Mouse (Mus musculus) forebrain, embryonic 10.5 days (tissue): ENCODE results near the gene Mob3c. TPM values are rescaled to one million over a fixed set of nuclear protein-coding genes. Genes with fewer than 3 reads are reported as not detected.

ENCODE experiments used
- DNase-seq: peaks from one replicate; pipeline ENCODE4 v3.0.0-alpha.2; 2017; ENCODE audit warnings: low spot score; ENCODE audit errors: extremely low spot score
- H3K27ac ChIP-seq: fragments of 300-500 bp; sonication (generic); 2 replicates; pipeline ENCODE4 v1.5.1; 2016; ENCODE audit warnings: mild to moderate bottlenecking
- H3K27me3 ChIP-seq: fragments of 300-500 bp; sonication (generic); 2 replicates; pipeline ENCODE4 v1.6.1; 2016; ENCODE audit warnings: mild to moderate bottlenecking; ENCODE audit not compliant: poor library complexity, severe bottlenecking
- H3K36me3 ChIP-seq: fragments of 300-500 bp; sonication (generic); replicated peaks from 2 replicates; pipeline ENCODE4 v1.6.1; 2016; ENCODE audit warnings: mild to moderate bottlenecking, moderate library complexity
- H3K4me1 ChIP-seq: fragments of 300-500 bp; sonication (generic); 2 replicates; pipeline ENCODE4 v1.6.1; 2016
- H3K4me3 ChIP-seq: fragments of 300-500 bp; sonication (generic); 2 replicates; pipeline ENCODE4 v1.5.1; 2016; ENCODE audit warnings: mild to moderate bottlenecking, moderate library complexity
- H3K9me3 ChIP-seq: fragments of 300-500 bp; sonication (generic); 2 replicates; pipeline ENCODE4 v1.6.1; 2016; ENCODE audit warnings: mild to moderate bottlenecking, moderate library complexity
- WGBS: fragments of 180-500 bp; shearing (Covaris S2); methylation state at CpG from one replicate; pipeline ENCODE4 v1.1.7; 2016; 5-methylcytosine and 5-hydroxymethylcytosine counted together
- polyA plus RNA-seq: library from polyadenylated mRNA; unstranded; fragments of >200 nt; fragmentation: Nextera tagmentation; extraction: Ambion mirVana; gene quantifications from 2 replicates; pipeline ENCODE4 v1.2.1, GENCODE M21; 2016

Gene Mob3c
- polyA plus RNA-seq, 1 experiment from 2014 or later: 3.9 TPM

GRCm38 (mm10) chr4:115838696-115839641 lies 11.1 kb downstream of the Mob3c start, which contains the start of gene Mknk1:
TSS of gene Mknk1 (plus strand) at chr4:115839198.
- Histone ChIP-seq H3K9me3 (no peaks in the 10 kb centered on the region), H3K27ac (peak within 1 kb of the TSS; percentile 88), H3K4me1 (peaks cover 27% of the 10 kb centered on the region), H3K4me3 (peak within 1 kb of the TSS; percentile 84), H3K27me3 (no peaks in the 10 kb centered on the region), H3K36me3 (0 out of 2 replicates have a peak, but pooled peaks cover 2% of the 10 kb centered on the region)
- WGBS: 3% methylated on average over 51 of the region's 51 CpGs
- DNase-seq: peak; percentile 93

- Histone ChIP-seq H3K36me3 (0 out of 2 replicates have a peak, but pooled peaks cover 2% of the 10 kb centered on the region), H3K27ac (no peak overlapping the region), H3K4me3 (peak overlapping the region; percentile 84), H3K27me3 (no peaks in the 10 kb centered on the region), H3K4me1 (peaks cover 27% of the 10 kb centered on the region), H3K9me3 (no peaks in the 10 kb centered on the region)
- 71% methylated on average over 4 of the region's 4 CpGs for WGBS
- no peak for DNase-seq
Measured at GRCm38 (mm10) chr4:115839956-115840355, 12.1 kb downstream of the Mob3c start.

GRCm38 (mm10) chr4:115840842-115841241 lies 12.9 kb downstream of the Mob3c start:
- 87% methylated on average over 4 of the region's 4 CpGs for WGBS
- no peak for DNase-seq
- Histone ChIP-seq H3K4me1 (peaks cover 27% of the 10 kb centered on the region), H3K27me3 (no peaks in the 10 kb centered on the region), H3K4me3 (no peak overlapping the region), H3K27ac (no peak overlapping the region), H3K9me3 (no peaks in the 10 kb centered on the region), H3K36me3 (0 out of 2 replicates have a peak, but pooled peaks cover 2% of the 10 kb centered on the region)

GRCm38 (mm10) chr4:115846656-115847055 lies 18.8 kb downstream of the Mob3c start:
- Histone ChIP-seq H3K4me3 (no peak overlapping the region), H3K36me3 (peaks cover 30% of the 10 kb centered on the region), H3K27me3 (no peaks in the 10 kb centered on the region), H3K4me1 (peaks cover 13% of the 10 kb centered on the region; the same call in 1 of the 2 replicates), H3K27ac (no peak overlapping the region), H3K9me3 (no peaks in the 10 kb centered on the region)
- WGBS: 60% methylated on average over 2 of the region's 2 CpGs
- DNase-seq: no peak

GRCm38 (mm10) chr4:115847377-115847776 lies 19.5 kb downstream of the Mob3c start:
- Histone ChIP-seq H3K4me3 (no peak overlapping the region), H3K4me1 (peaks cover 13% of the 10 kb centered on the region; the same call in 1 of the 2 replicates), H3K9me3 (no peaks in the 10 kb centered on the region), H3K27me3 (no peaks in the 10 kb centered on the region), H3K27ac (no peak overlapping the region), H3K36me3 (peaks cover 35% of the 10 kb centered on the region)
- DNase-seq: no peak
- 62% methylated on average over 5 of the region's 5 CpGs for WGBS

GRCm38 (mm10) chr4:115848083-115848482 lies 20.2 kb downstream of the Mob3c start:
- no peaks in the 10 kb centered on the region for H3K9me3 ChIP-seq
- 97% methylated on average over 1 of the region's 1 CpGs for WGBS
- H3K4me1 ChIP-seq: peaks cover 13% of the 10 kb centered on the region; the same call in 1 of the 2 replicates
- peaks cover 41% of the 10 kb centered on the region for H3K36me3 ChIP-seq
- H3K27me3 ChIP-seq: no peaks in the 10 kb centered on the region
- H3K27ac ChIP-seq: no peak overlapping the region
- no peak for DNase-seq
- no peak overlapping the region for H3K4me3 ChIP-seq

- H3K27ac ChIP-seq: peak overlapping the region; percentile 48; the same call in 1 of the 2 replicates
- H3K36me3 ChIP-seq: peaks cover 48% of the 10 kb centered on the region
Measured at GRCm38 (mm10) chr4:115848990-115849677, 21.2 kb downstream of the Mob3c start.

GRCm38 (mm10) chr4:115850111-115850510 lies 22.2 kb downstream of the Mob3c start:
- no peak for DNase-seq
- Histone ChIP-seq H3K27me3 (no peaks in the 10 kb centered on the region), H3K36me3 (peaks cover 49% of the 10 kb centered on the region), H3K4me1 (peaks cover 21% of the 10 kb centered on the region), H3K4me3 (no peak overlapping the region), H3K9me3 (no peaks in the 10 kb centered on the region), H3K27ac (0 out of 2 replicates have a peak overlapping the region, but pooled peaks have one; percentile 12)
- 87% methylated on average over 2 of the region's 2 CpGs for WGBS

More at GRCm38 (mm10) chr4:115848990-115849677, 21.2 kb downstream of the Mob3c start:
- peaks cover 13% of the 10 kb centered on the region; the same call in 1 of the 2 replicates for H3K4me1 ChIP-seq
- WGBS: 80% methylated on average over 8 of the region's 8 CpGs
- no peak overlapping the region for H3K4me3 ChIP-seq
- DNase-seq: no peak
- H3K9me3 ChIP-seq: no peaks in the 10 kb centered on the region
- H3K27me3 ChIP-seq: no peaks in the 10 kb centered on the region

- no peak for DNase-seq
- H3K4me3 ChIP-seq: no peak overlapping the region
- H3K9me3 ChIP-seq: no peaks in the 10 kb centered on the region
- WGBS: 81% methylated on average over 2 of the region's 2 CpGs
- H3K27ac ChIP-seq: no peak overlapping the region
- H3K4me1 ChIP-seq: peaks cover 26% of the 10 kb centered on the region
- no peaks in the 10 kb centered on the region for H3K27me3 ChIP-seq
- peaks cover 49% of the 10 kb centered on the region for H3K36me3 ChIP-seq
Measured at GRCm38 (mm10) chr4:115850631-115851030, 22.7 kb downstream of the Mob3c start.

GRCm38 (mm10) chr4:115851569-115851968 lies 23.7 kb downstream of the Mob3c start:
- no peaks in the 10 kb centered on the region for H3K27me3 ChIP-seq
- H3K4me3 ChIP-seq: no peak overlapping the region
- DNase-seq: no peak
- H3K27ac ChIP-seq: no peak overlapping the region
- H3K4me1 ChIP-seq: peaks cover 35% of the 10 kb centered on the region
- H3K9me3 ChIP-seq: no peaks in the 10 kb centered on the region
- peaks cover 49% of the 10 kb centered on the region for H3K36me3 ChIP-seq
- WGBS: 86% methylated on average over 6 of the region's 6 CpGs

- Histone ChIP-seq H3K9me3 (no peaks in the 10 kb centered on the region), H3K27me3 (no peaks in the 10 kb centered on the region), H3K4me3 (no peak overlapping the region), H3K4me1 (peaks cover 31% of the 10 kb centered on the region), H3K36me3 (peaks cover 66% of the 10 kb centered on the region), H3K27ac (peak overlapping the region; percentile 41; the same call in 1 of the 2 replicates)
- DNase-seq: no peak
- WGBS: 61% methylated on average over 6 of the region's 6 CpGs
Measured at GRCm38 (mm10) chr4:115855100-115855499, 27.2 kb downstream of the Mob3c start.

GRCm38 (mm10) chr4:115855609-115856008 lies 27.7 kb downstream of the Mob3c start:
- no peak overlapping the region for H3K27ac ChIP-seq
- no peaks in the 10 kb centered on the region for H3K9me3 ChIP-seq
- H3K4me3 ChIP-seq: no peak overlapping the region
- peaks cover 66% of the 10 kb centered on the region for H3K36me3 ChIP-seq
- no peak for DNase-seq
- H3K27me3 ChIP-seq: no peaks in the 10 kb centered on the region
- WGBS: 65% methylated on average over 4 of the region's 4 CpGs
- peaks cover 31% of the 10 kb centered on the region for H3K4me1 ChIP-seq
